Mouse (Mus musculus) kidney, postnatal 25 days (tissue): ENCODE data around the gene Cwc27.

Experiments
- DNase-seq, 2 experiments: peaks; one replicate each; pipeline ENCODE4 v3.0.0; 2021; ENCODE audit warnings: mixed read lengths in 2 of 2

The Cwc27 gene

GRCm38 (mm10) chr13:104608516-104608915 is 208.4 kb downstream of the Cwc27 start:
- DNase-seq: no peak

- DNase-seq: no peak
Observed at GRCm38 (mm10) chr13:104606786-104607580, 210.0 kb downstream of the Cwc27 start.

GRCm38 (mm10) chr13:104605111-104605510 is 211.8 kb downstream of the Cwc27 start:
- DNase-seq: no peak

GRCm38 (mm10) chr13:104602197-104602596 is 214.7 kb downstream of the Cwc27 start:
- no peak for DNase-seq

- DNase-seq: no peak
Observed at GRCm38 (mm10) chr13:104601783-104602182, 215.2 kb downstream of the Cwc27 start.

- DNase-seq: no peak
Observed at GRCm38 (mm10) chr13:104596199-104596598, 220.7 kb downstream of the Cwc27 start.

- no peak for DNase-seq
Observed at GRCm38 (mm10) chr13:104594820-104595351, 222.1 kb downstream of the Cwc27 start.

- DNase-seq: no peak
Observed at GRCm38 (mm10) chr13:104590931-104591330, 226.0 kb downstream of the Cwc27 start.

GRCm38 (mm10) chr13:104590097-104590607 is 226.8 kb downstream of the Cwc27 start:
- no peak for DNase-seq

GRCm38 (mm10) chr13:104588383-104588782 is 228.6 kb downstream of the Cwc27 start:
- no peak for DNase-seq
